Mouse (Mus musculus) bone marrow macrophage, adult 2 months (primary cell): Measurements from ENCODE around the gene Gripap1. TPM values are rescaled to one million over a fixed set of nuclear protein-coding genes. Genes with fewer than 3 reads are reported as not detected.

Experiments
- H3K27ac ChIP-seq: 2 replicates; pipeline ENCODE4 v1.5.1; 2012; ENCODE audit warnings: low read depth, low read length; ENCODE audit not compliant: insufficient read depth
- H3K4me1 ChIP-seq: 2 replicates; pipeline ENCODE4 v1.6.1; 2012; ENCODE audit warnings: low read length; ENCODE audit not compliant: control insufficient read depth, insufficient read depth
- H3K4me3 ChIP-seq: 2 replicates; pipeline ENCODE4 v1.5.1; 2012; ENCODE audit warnings: mild to moderate bottlenecking, low read length, moderate library complexity; ENCODE audit not compliant: insufficient read depth
- CTCF ChIP-seq: IDR thresholded peaks from 2 replicates; pipeline ENCODE4 v1.5.1; 2012; ENCODE audit warnings: low read depth, mild to moderate bottlenecking, low read length, moderate library complexity
- POLR2A ChIP-seq: IDR thresholded peaks from 2 replicates; pipeline ENCODE4 v1.6.1; 2012; ENCODE audit warnings: mild to moderate bottlenecking, low read depth, low read length, borderline replicate concordance
- polyA plus RNA-seq: library from polyadenylated mRNA; stranded (reverse); fragments of >200 nt; gene quantifications from 2 replicates; pipeline ENCODE4 v1.2.4, GENCODE M21; 2012; ENCODE audit not compliant: missing spikeins, insufficient read depth, insufficient read length

The Gripap1 gene
- polyA plus RNA-seq, 1 experiment: 94.8 TPM

- Histone ChIP-seq H3K4me3 (no peak overlapping the region), H3K27ac (no peak overlapping the region), H3K4me1 (peaks cover 22% of the 10 kb centered on the region)
- no peak for TF ChIP-seq CTCF
- TF ChIP-seq POLR2A: no peak
These were observed 47.6 kb downstream of the Gripap1 start for GRCm38 (mm10) chrX:7837146-7837545.

- H3K27ac ChIP-seq: peak overlapping the region; percentile 69
- peaks cover 23% of the 10 kb centered on the region for H3K4me1 ChIP-seq
- TF ChIP-seq CTCF (no peak), POLR2A (no peak)
- H3K4me3 ChIP-seq: peak overlapping the region; percentile 69; the same call in 1 of the 2 replicates
These were observed 51.2 kb downstream of the Gripap1 start for GRCm38 (mm10) chrX:7840842-7841162.

- Histone ChIP-seq H3K4me1 (peaks cover 20% of the 10 kb centered on the region), H3K27ac (peak within 1 kb of the TSS; percentile 92), H3K4me3 (peak within 1 kb of the TSS; percentile 95)
- TF ChIP-seq CTCF (no peak), POLR2A (no peak)
These were observed 51.9 kb downstream of the Gripap1 start, which contains the start of gene Otud5 for GRCm38 (mm10) chrX:7841163-7842162. Otud5 (plus strand) TSS chrX:7841364.

GRCm38 (mm10) chrX:7842318-7842717 is 52.8 kb downstream of the Gripap1 start:
- Histone ChIP-seq H3K4me1 (peaks cover 12% of the 10 kb centered on the region), H3K4me3 (peak overlapping the region; percentile 95), H3K27ac (peak overlapping the region; percentile 82)
- TF ChIP-seq POLR2A (no peak), CTCF (no peak)

- no peak overlapping the region for H3K27ac ChIP-seq
- peaks cover 2% of the 10 kb centered on the region; the same call in 1 of the 2 replicates for H3K4me1 ChIP-seq
- no peak overlapping the region for H3K4me3 ChIP-seq
- TF ChIP-seq POLR2A (no peak), CTCF (no peak)
These were observed 58.3 kb downstream of the Gripap1 start for GRCm38 (mm10) chrX:7847845-7848244.

GRCm38 (mm10) chrX:7854578-7854977 is 65.0 kb downstream of the Gripap1 start:
- Histone ChIP-seq H3K4me3 (no peak overlapping the region), H3K27ac (no peak overlapping the region), H3K4me1 (no peaks in the 10 kb centered on the region)
- TF ChIP-seq CTCF: no peak
- no peak for TF ChIP-seq POLR2A

GRCm38 (mm10) chrX:7859191-7859753 is 69.7 kb downstream of the Gripap1 start:
- H3K27ac ChIP-seq: no peak overlapping the region
- TF ChIP-seq CTCF (no peak), POLR2A (no peak)
- H3K4me1 ChIP-seq: peaks cover 19% of the 10 kb centered on the region
- H3K4me3 ChIP-seq: no peak overlapping the region

- H3K4me1 ChIP-seq: peaks cover 54% of the 10 kb centered on the region
These were observed 73.6 kb downstream of the Gripap1 start for GRCm38 (mm10) chrX:7863181-7863580.

GRCm38 (mm10) chrX:7864551-7864950 is 75.0 kb downstream of the Gripap1 start:
- peaks cover 56% of the 10 kb centered on the region for H3K4me1 ChIP-seq
- no peak for TF ChIP-seq CTCF
- TF ChIP-seq POLR2A: no peak
- H3K27ac ChIP-seq: peak overlapping the region; percentile 86
- H3K4me3 ChIP-seq: no peak overlapping the region

More at GRCm38 (mm10) chrX:7863181-7863580, 73.6 kb downstream of the Gripap1 start:
- TF ChIP-seq POLR2A (no peak), CTCF (no peak)
- no peak overlapping the region for H3K4me3 ChIP-seq
- H3K27ac ChIP-seq: no peak overlapping the region

GRCm38 (mm10) chrX:7865343-7865742 is 75.8 kb downstream of the Gripap1 start:
- H3K27ac ChIP-seq: peak overlapping the region; percentile 86
- peak overlapping the region; percentile 23; the same call in 1 of the 2 replicates for H3K4me3 ChIP-seq
- H3K4me1 ChIP-seq: peaks cover 56% of the 10 kb centered on the region
- TF ChIP-seq POLR2A: no peak
- no peak for TF ChIP-seq CTCF
